Mouse (Mus musculus) liver, adult 2 months (tissue): ENCODE measurements around the gene Rnf144b. TPM values are rescaled to one million over a fixed set of nuclear protein-coding genes. Genes with fewer than 3 reads are reported as not detected.
A peak's percentile ranks its signal among the peaks of the same experiment; 100 is the strongest.

Experiments
- DNase-seq: peaks from one replicate; pipeline ENCODE4 v3.0.0-alpha.2; 2011; ENCODE audit warnings: low read depth, low spot score; ENCODE audit errors: extremely low read depth
- H3K27ac ChIP-seq: fragments of 200-500 bp; replicated peaks from 2 replicates; pipeline ENCODE4 v1.5.1; 2012; ENCODE audit warnings: low read depth, mild to moderate bottlenecking, control low read depth, inconsistent platforms, low read length; ENCODE audit not compliant: insufficient read depth
- H3K27me3 ChIP-seq: fragments of 200-500 bp; 2 replicates; pipeline ENCODE4 v1.6.1; 2012; ENCODE audit warnings: mild to moderate bottlenecking, moderate library complexity, low read length, inconsistent platforms; ENCODE audit not compliant: control insufficient read depth, insufficient read depth
- H3K36me3 ChIP-seq: fragments of 200-500 bp; 2 replicates; pipeline ENCODE4 v1.6.1; 2012; ENCODE audit warnings: low read length, inconsistent platforms; ENCODE audit not compliant: control insufficient read depth, insufficient read depth
- H3K4me1 ChIP-seq: fragments of 200-500 bp; 2 replicates; pipeline ENCODE4 v1.6.1; 2011; ENCODE audit warnings: low read length; ENCODE audit not compliant: control insufficient read depth, insufficient read depth
- H3K4me3 ChIP-seq: fragments of 200-500 bp; 2 replicates; pipeline ENCODE4 v1.5.1; 2011; ENCODE audit warnings: low read depth, mild to moderate bottlenecking, control low read depth, low read length, moderate library complexity; ENCODE audit not compliant: insufficient read depth
- H3K79me2 ChIP-seq: fragments of 200-500 bp; 2 replicates; pipeline ENCODE4 v1.6.1; 2012; ENCODE audit warnings: inconsistent platforms, mild to moderate bottlenecking, low read length, moderate library complexity; ENCODE audit not compliant: control insufficient read depth, insufficient read depth
- H3K9ac ChIP-seq: fragments of 200-500 bp; 2 replicates; pipeline ENCODE4 v1.6.1; 2012; ENCODE audit warnings: low read depth, mild to moderate bottlenecking, control low read depth, inconsistent platforms, low read length
- CTCF ChIP-seq: fragments of 200-500 bp; IDR thresholded peaks from 2 replicates; pipeline ENCODE4 v1.5.1; 2011; ENCODE audit warnings: low read depth, low read length, control low read depth
- POLR2A ChIP-seq: fragments of 200-500 bp; IDR thresholded peaks from 2 replicates; pipeline ENCODE4 v1.6.1; 2011; ENCODE audit warnings: low read length, control low read depth; ENCODE audit not compliant: insufficient read depth; ENCODE audit errors: extremely low read depth
- whole genome bisulfite sequencing: fragments of 180-500 bp; shearing (Covaris S2); methylation state at CpG from one replicate; pipeline ENCODE4 v1.1.7; 2018; 5-methylcytosine and 5-hydroxymethylcytosine counted together
- polyA plus RNA-seq: library from polyadenylated mRNA; depleted of rRNA; stranded (reverse); fragments of >200 nt; gene quantifications from 2 replicates; pipeline ENCODE4 v1.2.3, GENCODE M21; 2012
- total RNA-seq: library from RNA; depleted of rRNA; stranded (reverse); fragments of >200 nt; gene quantifications from 2 replicates; pipeline ENCODE4 v1.2.3, GENCODE M21; 2014

The Rnf144b gene
- total and polyA plus RNA-seq, 2 experiments = 18.8 to 19.4 TPM

DNA sequence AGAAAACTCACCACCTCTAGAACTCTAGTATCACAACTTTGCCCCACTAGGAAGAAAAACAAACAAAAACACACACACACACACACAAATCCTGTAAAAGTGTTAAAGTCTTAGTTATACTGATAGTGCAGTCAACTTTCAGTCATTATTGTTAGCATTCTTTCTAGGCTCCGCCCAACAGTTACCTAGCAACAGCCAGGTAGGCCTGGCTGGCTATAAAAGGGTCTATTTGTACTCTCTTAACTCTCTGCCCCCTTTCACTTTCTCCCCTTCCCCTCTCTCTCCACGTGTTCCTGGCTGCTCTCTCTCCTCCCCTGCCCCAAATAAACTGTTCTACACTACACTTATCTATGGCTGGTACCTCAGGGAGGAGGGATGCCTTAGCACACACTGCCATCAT lies 18.3 kb upstream of the Rnf144b start:
- DNase-seq = no peak

DNA sequence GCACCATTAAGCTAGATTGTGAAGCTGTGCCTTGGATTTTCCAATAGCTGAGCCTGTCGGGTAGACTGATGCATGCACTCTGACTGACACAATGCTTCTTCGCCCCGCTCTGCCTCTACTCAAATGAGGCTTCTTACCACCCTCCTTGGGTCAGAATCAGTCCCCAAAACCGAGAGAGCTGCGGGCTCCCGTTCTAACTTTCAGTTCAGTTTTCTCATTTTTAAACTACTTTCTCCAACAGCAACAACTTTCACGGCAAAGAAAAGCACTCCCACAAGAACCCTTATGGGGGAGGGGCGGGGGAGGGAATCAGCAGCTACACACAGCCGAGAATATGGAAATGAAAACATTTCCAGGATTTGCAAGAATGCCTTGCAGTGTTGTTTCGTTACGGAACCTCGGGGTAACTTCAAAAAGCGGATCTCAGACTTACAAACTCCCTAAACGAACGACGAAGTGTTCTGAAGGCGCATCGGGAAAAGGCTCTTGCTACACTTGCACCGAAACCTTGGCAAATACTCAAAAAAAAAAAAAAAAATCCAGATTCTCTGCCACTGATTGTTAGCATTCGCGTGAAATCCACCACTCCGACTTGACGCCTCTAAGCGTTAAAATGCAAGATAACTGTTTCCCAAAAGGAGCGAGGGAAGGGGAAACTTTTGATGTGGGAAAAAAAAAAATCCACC lies 17.5 kb upstream of the Rnf144b start:
- Histone ChIP-seq H3K9ac (peak overlapping the region; percentile 97), H3K36me3 (peaks cover 2% of the 10 kb centered on the region; the same call in 1 of the 2 replicates), H3K4me3 (peak overlapping the region; percentile 94), H3K4me1 (peaks cover 3% of the 10 kb centered on the region; the same call in 1 of the 2 replicates), H3K27ac (peak overlapping the region; percentile 47), H3K79me2 (peaks cover 3% of the 10 kb centered on the region; the same call in 1 of the 2 replicates), H3K27me3 (no peaks in the 10 kb centered on the region)
- DNase-seq = peak; percentile 51
- TF ChIP-seq POLR2A (no peak), CTCF (no peak)
- 2% methylated on average over 25 of the region's 25 CpGs for WGBS

More for the DNA sequence above, 18.3 kb upstream of the Rnf144b start:
- H3K4me1 ChIP-seq = peaks cover 3% of the 10 kb centered on the region; the same call in 1 of the 2 replicates
- TF ChIP-seq CTCF (no peak), POLR2A (no peak)
- H3K27me3 ChIP-seq = no peaks in the 10 kb centered on the region
- H3K27ac ChIP-seq = no peak overlapping the region
- H3K9ac ChIP-seq = no peak overlapping the region
- no peak overlapping the region for H3K4me3 ChIP-seq
- 50% methylated on average over 2 of the region's 2 CpGs for WGBS
- H3K36me3 ChIP-seq = peaks cover 7% of the 10 kb centered on the region
- peaks cover 3% of the 10 kb centered on the region; the same call in 1 of the 2 replicates for H3K79me2 ChIP-seq

DNA sequence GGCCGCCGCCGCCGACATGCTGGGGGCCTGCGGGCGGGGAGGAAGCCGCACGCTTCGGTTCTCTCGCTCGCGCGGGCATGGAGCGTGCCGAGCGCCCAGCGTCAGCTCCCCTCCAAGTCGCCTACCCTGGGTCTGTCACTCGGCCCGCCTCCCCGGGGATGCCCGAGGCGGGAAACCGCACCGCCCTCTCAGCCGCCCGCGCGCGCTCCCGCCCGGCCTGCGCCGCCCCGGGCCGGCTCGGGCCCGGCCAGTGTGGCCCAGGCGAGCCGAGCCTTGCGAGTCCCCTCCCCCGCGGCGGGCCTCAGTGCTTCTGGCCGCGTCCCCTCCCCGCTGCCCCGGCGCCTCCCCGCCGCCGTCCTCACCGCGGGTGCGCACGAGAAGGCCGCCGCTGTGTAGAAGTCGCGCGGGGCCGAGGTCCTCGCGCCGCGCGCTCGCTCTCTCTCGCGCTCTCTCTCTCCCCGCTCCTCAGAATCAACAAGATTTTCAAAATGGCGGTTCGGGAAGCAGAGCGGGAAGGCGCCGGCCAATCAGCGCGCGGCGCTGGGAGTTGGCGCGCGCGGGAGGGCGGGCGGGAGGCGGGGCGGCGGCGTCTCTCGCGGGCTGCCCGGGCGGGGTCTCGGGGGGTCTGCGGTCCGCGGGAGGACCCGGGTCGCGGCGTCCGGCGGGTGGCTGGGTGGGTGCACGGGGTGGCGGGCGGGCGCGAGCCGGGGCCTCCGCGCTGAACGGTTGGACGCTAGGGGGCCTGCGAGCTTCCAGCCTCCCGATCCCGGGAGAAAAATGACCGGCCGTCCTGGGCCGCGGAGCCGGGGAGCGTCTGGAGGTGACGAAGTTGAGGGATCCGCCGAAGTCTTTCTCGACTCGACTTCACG lies 16.5 kb upstream of the Rnf144b start, which contains the start of gene Dek:
Dek (minus strand) TSS at position 491 of the 869 bp plus-strand sequence.
- peaks cover 3% of the 10 kb centered on the region; the same call in 1 of the 2 replicates for H3K4me1 ChIP-seq
- peaks cover 3% of the 10 kb centered on the region; the same call in 1 of the 2 replicates for H3K79me2 ChIP-seq
- H3K36me3 ChIP-seq = 0 out of 2 replicates have a peak, but pooled peaks cover 1% of the 10 kb centered on the region
- DNase-seq = peak; percentile 60
- peak within 1 kb of the TSS; percentile 97 for H3K9ac ChIP-seq
- no peaks in the 10 kb centered on the region for H3K27me3 ChIP-seq
- H3K27ac ChIP-seq = peak within 1 kb of the TSS; percentile 75
- peak within 1 kb of the TSS; percentile 94 for H3K4me3 ChIP-seq
- WGBS = 1% methylated on average over 119 of the region's 129 CpGs
- TF ChIP-seq CTCF = peak; percentile 34; the same call in 1 of the 2 replicates
- TF ChIP-seq POLR2A = 0 out of 2 replicates have a peak, but pooled peaks have one; percentile 12

DNA sequence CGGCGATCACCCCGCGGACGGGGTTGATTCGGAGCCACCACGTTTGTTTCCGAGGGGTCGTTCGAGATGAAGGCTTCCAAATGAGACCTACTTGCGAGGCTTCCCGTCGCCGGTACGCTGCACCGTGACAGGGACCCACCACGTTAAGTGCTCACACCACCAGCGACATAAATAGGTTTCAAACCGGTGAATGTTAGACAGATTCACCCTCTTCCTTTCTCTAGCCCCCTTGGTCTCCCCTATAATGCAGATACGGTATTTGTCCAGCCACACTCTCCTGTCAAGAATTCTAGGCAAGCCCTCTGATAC lies 15.9 kb upstream of the Rnf144b start:
- DNase-seq = peak; percentile 33
- H3K9ac ChIP-seq = peak overlapping the region; percentile 57
- no peak overlapping the region; the same call in 1 of the 2 replicates for H3K27ac ChIP-seq
- peaks cover 3% of the 10 kb centered on the region; the same call in 1 of the 2 replicates for H3K4me1 ChIP-seq
- peak overlapping the region; percentile 67 for H3K4me3 ChIP-seq
- no peak for TF ChIP-seq POLR2A
- TF ChIP-seq CTCF = no peak
- under 1% methylated on average over 20 of the region's 20 CpGs for WGBS
- no peaks in the 10 kb centered on the region for H3K36me3 ChIP-seq
- no peaks in the 10 kb centered on the region for H3K27me3 ChIP-seq
- peaks cover 3% of the 10 kb centered on the region; the same call in 1 of the 2 replicates for H3K79me2 ChIP-seq

DNA sequence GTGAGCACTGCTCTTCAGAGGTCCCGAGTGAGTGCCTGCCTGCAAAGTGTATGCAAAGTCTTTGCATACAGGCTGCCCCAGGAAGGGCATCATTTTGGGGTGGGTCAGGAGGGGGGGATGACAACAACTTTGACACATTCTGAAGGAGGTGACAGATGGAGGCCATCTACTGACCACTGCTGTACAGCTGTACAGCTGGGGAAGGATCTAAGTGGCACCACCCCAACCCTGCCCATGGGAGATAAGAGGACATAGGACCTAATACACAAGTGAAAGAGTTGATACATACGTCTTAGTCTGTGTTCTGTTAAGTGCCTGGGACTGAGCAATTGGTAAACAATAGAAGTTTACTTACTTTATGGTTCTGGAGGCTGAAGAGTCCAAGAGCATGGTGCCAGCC lies 13.2 kb upstream of the Rnf144b start:
- Histone ChIP-seq H3K36me3 (no peaks in the 10 kb centered on the region), H3K27ac (no peak overlapping the region), H3K27me3 (no peaks in the 10 kb centered on the region), H3K9ac (no peak overlapping the region), H3K4me1 (peaks cover 3% of the 10 kb centered on the region; the same call in 1 of the 2 replicates), H3K4me3 (no peak overlapping the region), H3K79me2 (no peaks in the 10 kb centered on the region; the same call in 1 of the 2 replicates)
- TF ChIP-seq CTCF = no peak
- TF ChIP-seq POLR2A = no peak
- no peak for DNase-seq
- WGBS = 91% methylated on average over 2 of the region's 2 CpGs
